Mouse (Mus musculus) C2C12 (cell line): ENCODE measurements around the gene Tnni3k. TPM values are rescaled to one million over a fixed set of nuclear protein-coding genes. Genes with fewer than 3 reads are reported as not detected.

Experiments used
- H3K27me3 ChIP-seq: one replicate; pipeline ENCODE4 v1.6.1; 2011; ENCODE audit not compliant: control insufficient read depth, insufficient read depth, insufficient read length
- H3K36me3 ChIP-seq: one replicate; pipeline ENCODE4 v1.6.1; 2011; ENCODE audit not compliant: control insufficient read depth, insufficient read depth
- H3K4me3 ChIP-seq: one replicate; pipeline ENCODE4 v1.5.1; 2011; ENCODE audit warnings: mild to moderate bottlenecking, control low read depth; ENCODE audit not compliant: poor library complexity, insufficient read depth, severe bottlenecking
- H3K79me2 ChIP-seq: one replicate; pipeline ENCODE4 v1.6.1; 2011; ENCODE audit not compliant: control insufficient read depth, insufficient read depth
- H3K79me3 ChIP-seq: one replicate; pipeline ENCODE4 v1.6.1; 2011; ENCODE audit warnings: low read depth, control low read depth
- H3ac ChIP-seq: one replicate; pipeline ENCODE3; 2011; ENCODE audit warnings: low read depth; ENCODE audit not compliant: control insufficient read depth, insufficient read length
- CEBPB ChIP-seq: IDR thresholded peaks from one replicate; pipeline ENCODE4 v1.6.1; 2011; ENCODE audit warnings: low read depth, mild to moderate bottlenecking, control low read depth, moderate library complexity
- CTCF ChIP-seq: IDR thresholded peaks from one replicate; pipeline ENCODE4 v1.5.1; 2011; ENCODE audit not compliant: control insufficient read depth, insufficient read depth, insufficient read length
- FOSL1 ChIP-seq: IDR thresholded peaks from one replicate; pipeline ENCODE4 v1.8.0; 2011; ENCODE audit warnings: mild to moderate bottlenecking, low read length; ENCODE audit not compliant: poor library complexity, insufficient read depth, severe bottlenecking
- MAX ChIP-seq: IDR thresholded peaks from one replicate; pipeline ENCODE4 v1.6.1; 2011; ENCODE audit warnings: mild to moderate bottlenecking, control low read depth
- MYOD1 ChIP-seq: IDR thresholded peaks from one replicate; pipeline ENCODE4 v1.6.1; 2011; ENCODE audit warnings: low read depth; ENCODE audit not compliant: control insufficient read depth, insufficient read length
- MYOG ChIP-seq: IDR thresholded peaks from one replicate; pipeline ENCODE4 v1.6.1; 2011; ENCODE audit not compliant: control insufficient read depth, insufficient read length; ENCODE audit errors: extremely low read depth
- USF1 ChIP-seq: IDR thresholded peaks from one replicate; pipeline ENCODE4 v1.6.1; 2011; ENCODE audit warnings: low read depth, mild to moderate bottlenecking, control low read depth, moderate library complexity
- polyA plus RNA-seq: library from polyadenylated mRNA; unstranded; fragments of >200 nt; fragmentation: generic; extraction: Trizol; gene quantifications from one replicate; pipeline ENCODE4 v1.2.1, GENCODE M21; 2012; ENCODE audit warnings: missing spikeins

The Tnni3k gene
- polyA plus RNA-seq, 1 experiment = 0.30 TPM

- no peaks in the 10 kb centered on the region for H3K79me3 ChIP-seq
- TF ChIP-seq MAX = no peak
- TF ChIP-seq USF1 = no peak
- no peak for TF ChIP-seq CTCF
- TF ChIP-seq CEBPB = no peak
- TF ChIP-seq MYOD1 = no peak
- no peak for TF ChIP-seq MYOG
- H3ac ChIP-seq = no peak overlapping the region
- no peaks in the 10 kb centered on the region for H3K36me3 ChIP-seq
- H3K79me2 ChIP-seq = no peaks in the 10 kb centered on the region
- H3K4me3 ChIP-seq = no peak overlapping the region
- H3K27me3 ChIP-seq = no peaks in the 10 kb centered on the region
Observed at GRCm38 (mm10) chr3:154868807-154869206, 186.4 kb downstream of the Tnni3k start.

- Histone ChIP-seq H3K79me3 (no peaks in the 10 kb centered on the region), H3K79me2 (no peaks in the 10 kb centered on the region), H3K4me3 (no peak overlapping the region), H3K36me3 (no peaks in the 10 kb centered on the region), H3K27me3 (no peaks in the 10 kb centered on the region), H3ac (no peak overlapping the region)
- no peak for TF ChIP-seq MYOG
- no peak for TF ChIP-seq USF1
- no peak for TF ChIP-seq FOSL1
Observed at GRCm38 (mm10) chr3:154861921-154862320, 193.3 kb downstream of the Tnni3k start.

GRCm38 (mm10) chr3:154859721-154860120 lies 195.5 kb downstream of the Tnni3k start:
- H3K36me3 ChIP-seq = no peaks in the 10 kb centered on the region
- H3K79me3 ChIP-seq = no peaks in the 10 kb centered on the region
- no peak for TF ChIP-seq MYOD1
- TF ChIP-seq CEBPB = no peak
- no peak for TF ChIP-seq MYOG
- TF ChIP-seq FOSL1 = no peak
- no peak for TF ChIP-seq MAX
- no peak for TF ChIP-seq CTCF
- no peak for TF ChIP-seq USF1
- H3K79me2 ChIP-seq = no peaks in the 10 kb centered on the region
- H3K4me3 ChIP-seq = no peak overlapping the region
- H3K27me3 ChIP-seq = no peaks in the 10 kb centered on the region
- no peak overlapping the region for H3ac ChIP-seq

- Histone ChIP-seq H3K27me3 (no peaks in the 10 kb centered on the region), H3K79me3 (no peaks in the 10 kb centered on the region), H3K36me3 (no peaks in the 10 kb centered on the region), H3K4me3 (no peak overlapping the region), H3K79me2 (no peaks in the 10 kb centered on the region), H3ac (no peak overlapping the region)
- TF ChIP-seq FOSL1 (no peak), CTCF (no peak), MYOD1 (no peak), MAX (no peak), MYOG (no peak), CEBPB (no peak), USF1 (no peak)
Observed at GRCm38 (mm10) chr3:154853257-154853656, 201.9 kb downstream of the Tnni3k start.

- no peaks in the 10 kb centered on the region for H3K79me2 ChIP-seq
- H3K4me3 ChIP-seq = no peak overlapping the region
- no peak overlapping the region for H3ac ChIP-seq
- no peaks in the 10 kb centered on the region for H3K27me3 ChIP-seq
- no peaks in the 10 kb centered on the region for H3K79me3 ChIP-seq
- TF ChIP-seq CTCF (no peak), MAX (no peak), USF1 (no peak), MYOD1 (no peak), CEBPB (no peak), FOSL1 (no peak), MYOG (no peak)
- no peaks in the 10 kb centered on the region for H3K36me3 ChIP-seq
Observed at GRCm38 (mm10) chr3:154852281-154852680, 202.9 kb downstream of the Tnni3k start.

GRCm38 (mm10) chr3:154842247-154842646 lies 213.0 kb downstream of the Tnni3k start:
- H3K4me3 ChIP-seq = no peak overlapping the region
- no peaks in the 10 kb centered on the region for H3K36me3 ChIP-seq
- H3ac ChIP-seq = no peak overlapping the region
- TF ChIP-seq FOSL1 = no peak
- no peak for TF ChIP-seq USF1
- TF ChIP-seq MYOG = no peak
- no peak for TF ChIP-seq MYOD1
- no peak for TF ChIP-seq CTCF
- TF ChIP-seq CEBPB = no peak
- TF ChIP-seq MAX = no peak
- no peaks in the 10 kb centered on the region for H3K27me3 ChIP-seq
- H3K79me3 ChIP-seq = no peaks in the 10 kb centered on the region
- H3K79me2 ChIP-seq = no peaks in the 10 kb centered on the region
